Mouse (Mus musculus) kidney, postnatal 14 days (tissue): ENCODE data around the gene A3galt2.

ENCODE experiments used
- DNase-seq: peaks from one replicate; pipeline ENCODE4 v3.0.0; 2022; ENCODE audit warnings: mixed read lengths

The A3galt2 gene

DNA sequence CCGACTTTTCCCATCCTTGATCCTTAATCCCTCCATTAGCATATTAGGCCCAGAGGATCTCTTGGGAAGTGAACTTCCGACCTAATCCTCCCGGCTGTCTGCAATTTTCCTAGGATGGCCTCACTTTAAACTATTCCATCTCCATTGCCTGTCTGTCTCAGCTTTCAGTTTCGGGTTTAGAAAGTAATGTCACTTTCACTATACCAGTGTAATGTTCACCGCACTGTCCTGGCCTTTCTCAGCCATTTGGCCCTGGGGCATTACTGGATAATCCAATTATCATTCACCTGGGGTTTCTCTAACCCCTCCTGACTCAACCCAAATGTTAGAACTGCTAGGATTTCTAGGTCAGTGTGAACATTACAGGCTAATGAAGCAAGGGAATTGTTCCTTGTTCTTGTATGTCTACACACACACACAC, 26.7 kb upstream of the A3galt2 start:
- DNase-seq = no peak

GRCm38 (mm10) chr4:128729033-128729708, 26.0 kb upstream of the A3galt2 start:
- no peak for DNase-seq

DNA sequence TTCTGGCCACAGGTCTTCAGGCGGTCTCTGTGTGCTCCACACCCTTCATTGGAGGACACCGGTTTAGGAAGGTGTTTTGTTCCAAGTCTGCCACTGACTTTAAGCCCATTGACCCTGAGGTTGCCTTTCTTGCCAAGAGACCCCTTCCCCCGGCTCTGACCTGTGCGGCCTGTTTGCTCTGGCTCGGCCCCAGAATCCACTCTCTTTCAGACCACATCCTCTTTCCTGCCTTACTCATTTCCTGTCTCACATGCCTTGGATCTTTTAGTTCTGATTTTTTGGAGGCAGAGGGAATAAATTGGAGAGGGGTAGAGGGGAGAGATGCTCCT, 25.5 kb upstream of the A3galt2 start:
- DNase-seq = peak; percentile 70

GRCm38 (mm10) chr4:128730271-128730670, 24.9 kb upstream of the A3galt2 start:
- no peak for DNase-seq

GRCm38 (mm10) chr4:128732794-128733193, 22.4 kb upstream of the A3galt2 start:
- no peak for DNase-seq

DNA sequence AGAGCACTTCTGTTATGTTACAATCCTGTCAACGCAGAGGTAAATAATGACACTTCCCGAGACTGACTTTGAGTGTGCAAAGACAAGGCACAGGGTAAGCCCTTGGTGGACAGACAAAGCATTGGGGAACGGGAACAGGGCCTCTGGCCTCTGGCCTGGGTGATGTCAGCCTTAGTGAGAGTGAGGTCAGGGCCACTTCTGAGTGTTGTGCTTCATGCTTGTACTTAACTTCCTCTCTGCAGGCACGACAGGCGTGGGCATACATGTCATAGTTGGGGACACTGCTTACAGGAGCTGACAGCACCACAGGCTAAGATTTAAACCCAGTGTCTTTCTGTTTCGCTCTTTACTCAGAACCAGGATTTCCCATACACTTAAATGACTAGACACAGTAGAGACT, 21.7 kb upstream of the A3galt2 start:
- DNase-seq = peak; percentile 43

- peak; percentile 90 for DNase-seq
These were observed 20.9 kb upstream of the A3galt2 start for GRCm38 (mm10) chr4:128734217-128734616.

DNA sequence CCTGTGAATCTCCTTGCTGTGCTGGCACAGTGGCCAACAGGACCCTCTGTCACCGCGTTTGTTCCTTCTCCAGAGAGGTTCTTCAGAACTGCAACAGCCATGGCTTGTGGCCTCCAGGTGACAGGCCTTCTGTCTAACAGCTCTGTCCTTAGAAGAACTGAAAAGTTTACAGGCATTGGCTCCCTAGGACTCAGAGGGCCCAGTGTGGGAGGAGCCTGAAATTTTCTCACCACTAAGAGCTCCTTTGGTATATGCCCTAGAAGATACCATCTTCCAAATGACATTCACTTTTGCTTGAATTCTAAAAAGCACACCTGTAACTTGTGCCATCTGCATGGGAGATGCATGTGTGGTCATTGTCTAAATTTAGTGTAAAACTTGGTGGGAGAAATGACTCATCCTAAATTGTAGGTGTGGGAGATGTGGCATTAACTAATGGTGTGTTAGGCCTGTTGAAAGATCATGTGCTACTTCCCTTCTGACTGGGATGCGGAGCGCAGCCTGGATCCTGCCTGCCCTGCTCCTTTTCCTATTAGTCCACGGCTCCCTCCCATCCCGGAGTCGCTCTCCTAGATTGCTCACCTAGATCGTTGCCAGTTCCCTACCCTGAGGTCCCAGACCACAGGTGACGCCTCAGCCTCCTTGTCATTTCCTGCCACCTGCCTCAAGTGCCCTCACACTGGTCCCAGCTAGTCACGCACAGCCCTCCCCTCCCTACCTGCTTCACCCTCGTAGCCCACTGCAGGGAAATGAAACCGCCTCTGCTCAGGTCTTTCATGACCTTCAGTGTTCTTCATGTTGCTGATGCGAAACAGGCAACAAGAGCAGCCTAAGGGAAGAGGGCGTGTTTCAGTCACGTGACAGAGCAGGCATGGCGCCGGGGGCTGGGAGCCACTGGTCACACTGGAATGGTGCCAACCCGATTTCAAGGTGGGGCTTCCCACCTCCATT, 20.2 kb upstream of the A3galt2 start:
- DNase-seq = peak; percentile 77

- no peak for DNase-seq
These were observed 18.0 kb upstream of the A3galt2 start for GRCm38 (mm10) chr4:128737137-128737589.

GRCm38 (mm10) chr4:128737825-128738610, 17.1 kb upstream of the A3galt2 start:
- DNase-seq = no peak

- no peak for DNase-seq
These were observed 14.3 kb upstream of the A3galt2 start for GRCm38 (mm10) chr4:128740878-128741277.

DNA sequence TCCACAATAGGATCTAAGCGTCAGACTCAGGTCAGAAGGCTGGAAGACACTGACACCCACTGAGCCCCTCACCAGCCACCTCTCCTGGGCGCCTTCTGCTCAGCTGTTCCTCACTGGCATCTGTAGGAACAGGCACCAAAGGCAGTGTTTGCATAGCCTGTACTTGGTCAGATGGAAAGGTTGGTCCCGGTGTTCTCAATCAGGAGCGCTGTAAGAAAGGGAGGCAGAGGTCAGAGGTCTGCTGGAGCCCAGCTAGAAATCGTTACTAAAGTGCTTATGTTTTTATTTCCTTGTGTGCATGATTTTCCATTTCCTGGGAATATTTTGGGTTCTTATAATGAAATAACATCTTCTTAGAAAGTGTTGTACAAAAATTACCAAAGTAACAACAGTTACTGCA, 13.3 kb upstream of the A3galt2 start:
- DNase-seq = no peak

DNA sequence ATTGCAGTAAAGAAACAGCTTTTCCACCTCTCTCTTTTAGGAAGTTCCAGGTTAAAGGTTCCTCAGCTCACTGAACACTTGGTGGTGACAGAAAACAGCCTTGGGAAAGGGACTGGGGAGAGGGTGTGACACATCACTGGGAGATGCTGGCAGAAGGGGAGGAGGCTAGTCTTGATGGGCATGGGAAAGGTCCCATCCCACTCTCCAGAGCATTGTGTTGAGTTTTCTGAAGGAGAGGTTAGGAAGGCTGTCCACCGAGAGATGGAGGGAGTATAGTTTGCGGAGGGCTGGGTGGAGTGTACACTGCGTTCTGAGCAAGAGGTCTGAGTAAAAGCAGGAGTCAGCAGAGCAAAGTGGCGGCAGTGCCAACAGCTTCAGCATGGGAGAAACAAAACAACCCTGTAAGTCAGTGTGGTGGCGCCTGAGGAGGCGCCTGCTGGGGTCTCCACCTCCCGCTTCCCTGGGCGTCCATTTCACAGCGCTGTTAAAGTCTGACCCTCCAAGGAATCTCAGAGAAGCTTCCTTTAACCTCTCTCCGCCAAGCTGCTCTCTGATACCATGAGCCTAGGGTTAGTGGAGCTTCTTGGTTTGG, 12.7 kb upstream of the A3galt2 start:
- no peak for DNase-seq

DNA sequence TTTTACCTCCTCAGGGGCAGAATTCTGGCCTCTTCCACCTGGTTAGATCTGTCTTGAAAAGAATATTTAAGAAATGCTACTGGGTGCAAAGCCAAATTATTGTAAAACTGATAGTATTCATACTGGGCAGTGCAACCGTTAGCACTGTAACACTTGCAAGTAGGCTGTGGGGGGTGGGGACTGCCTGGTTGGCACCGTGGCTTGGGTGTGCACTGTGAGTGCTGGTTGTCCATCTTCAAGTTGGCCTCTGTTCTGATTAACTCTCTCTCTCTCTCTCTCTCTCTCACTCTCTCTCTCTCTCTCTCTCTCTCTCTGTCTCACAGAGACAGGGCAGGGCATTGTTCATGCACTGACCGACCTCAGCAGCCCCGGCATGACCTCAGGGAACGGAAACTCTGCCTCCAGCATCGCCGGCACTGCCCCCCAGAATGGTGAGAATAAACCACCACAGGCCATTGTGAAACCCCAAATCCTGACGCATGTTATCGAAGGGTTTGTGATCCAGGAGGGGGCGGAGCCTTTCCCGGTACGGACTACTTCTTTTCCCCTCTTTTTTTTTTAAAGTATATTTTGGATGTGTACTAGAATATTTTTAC, 12.0 kb upstream of the A3galt2 start:
- no peak for DNase-seq

GRCm38 (mm10) chr4:128745160-128745559, 10.0 kb upstream of the A3galt2 start:
- DNase-seq = no peak

DNA sequence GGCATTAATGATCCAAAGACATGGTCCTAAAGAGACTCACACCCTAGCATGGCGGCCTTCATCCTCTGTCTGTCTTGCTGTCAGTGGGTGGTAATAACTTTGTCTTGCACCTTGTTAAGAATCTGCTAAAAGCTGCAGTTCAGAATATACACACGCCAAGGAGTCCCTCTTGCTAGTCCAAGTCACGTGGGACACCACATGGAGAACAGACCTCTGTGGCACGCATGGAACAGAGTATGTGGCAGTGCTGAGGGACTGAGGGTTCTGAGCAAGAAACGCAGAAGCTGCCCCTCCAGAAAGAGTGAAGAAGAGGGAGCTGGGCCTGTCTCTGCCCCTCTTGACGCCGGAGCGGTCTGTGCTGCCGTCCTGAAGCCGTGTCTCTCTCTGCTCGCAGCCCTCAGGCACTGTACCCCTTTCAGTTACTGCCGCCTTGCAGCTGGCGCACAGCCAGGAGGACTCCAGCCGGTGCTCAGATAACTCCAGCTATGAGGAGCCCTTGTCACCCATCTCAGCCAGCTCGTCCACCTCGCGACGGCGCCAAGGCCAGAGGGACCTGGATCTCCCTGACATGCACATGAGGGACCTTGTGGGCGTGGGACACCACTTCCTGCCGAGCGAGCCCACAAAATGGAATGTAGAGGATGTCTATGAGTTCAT, 7.4 kb upstream of the A3galt2 start:
- no peak for DNase-seq

DNA sequence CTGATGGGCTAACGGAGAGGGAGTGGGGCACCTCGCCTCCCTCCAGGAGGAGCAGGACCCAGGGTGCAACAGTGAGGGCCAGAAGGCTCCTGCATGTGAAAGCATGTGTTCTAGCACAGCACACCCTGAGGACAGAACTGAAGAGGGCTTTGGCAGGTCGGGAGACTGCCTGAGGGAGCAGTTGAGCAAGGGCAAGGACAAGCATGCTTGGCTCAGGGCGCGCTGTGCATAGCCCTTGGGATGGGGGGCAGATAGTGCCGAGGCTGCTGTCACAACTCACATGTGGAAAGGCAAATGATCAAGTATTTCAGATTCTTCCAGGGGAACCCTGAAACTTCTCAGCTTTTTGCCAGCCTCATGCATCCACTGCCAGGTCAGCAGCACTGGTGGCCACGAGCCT, 6.9 kb upstream of the A3galt2 start:
- DNase-seq = no peak

DNA sequence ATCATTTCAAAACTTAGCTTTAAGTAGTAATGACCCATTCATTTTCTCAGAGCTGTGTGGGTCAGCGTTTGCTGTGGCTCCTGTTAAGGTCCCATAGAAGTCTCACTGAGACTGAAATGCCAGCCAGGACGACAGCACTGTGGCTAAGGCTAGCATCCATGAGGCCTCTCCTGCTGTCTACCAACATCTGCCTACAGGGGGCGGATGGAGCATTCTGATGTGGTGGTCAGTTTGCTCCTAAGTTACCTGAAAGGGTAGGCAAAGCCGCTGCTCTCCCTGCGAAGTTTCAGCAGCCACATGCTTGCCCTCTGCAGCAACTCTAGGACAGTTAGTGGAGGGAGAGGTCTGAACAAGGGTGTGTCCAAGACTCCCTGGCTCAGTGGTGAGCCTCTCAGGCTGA, 4.2 kb upstream of the A3galt2 start:
- no peak for DNase-seq

DNA sequence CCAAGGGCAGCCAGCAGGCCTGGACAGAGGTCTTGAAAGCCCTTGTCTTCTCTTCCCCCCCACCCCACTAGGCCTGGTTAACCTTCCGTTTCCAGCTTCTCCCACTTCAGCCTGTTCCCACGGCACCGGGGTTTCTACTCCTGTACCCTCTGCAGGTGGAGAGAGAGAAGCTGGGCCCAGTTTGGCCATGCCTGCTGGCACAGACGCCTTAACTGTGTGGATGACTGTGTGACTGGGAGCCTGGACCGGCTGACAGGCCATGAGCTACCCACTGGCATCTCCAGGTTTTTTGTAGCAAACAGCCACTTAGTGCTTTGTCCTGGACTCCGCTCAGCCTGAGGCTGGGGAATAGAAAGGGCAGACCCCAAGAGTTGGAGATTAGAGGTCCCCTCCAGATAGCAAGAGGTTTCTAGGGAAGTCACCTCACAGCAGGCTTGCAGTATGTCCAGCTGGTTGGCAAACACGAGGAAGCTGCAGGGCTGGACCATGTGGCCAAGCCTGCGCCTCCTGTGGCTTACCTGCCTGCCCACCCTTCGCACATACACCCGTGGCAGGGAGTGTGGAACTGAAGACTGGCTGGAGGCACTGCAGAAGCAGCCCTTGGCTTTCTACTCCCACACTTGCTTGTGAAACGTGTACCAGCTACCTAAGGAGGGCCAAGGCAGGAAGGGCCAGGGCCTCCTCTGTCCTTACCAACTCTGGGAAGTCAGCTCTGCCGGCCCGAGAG, 3.0 kb upstream of the A3galt2 start:
- no peak for DNase-seq

DNA sequence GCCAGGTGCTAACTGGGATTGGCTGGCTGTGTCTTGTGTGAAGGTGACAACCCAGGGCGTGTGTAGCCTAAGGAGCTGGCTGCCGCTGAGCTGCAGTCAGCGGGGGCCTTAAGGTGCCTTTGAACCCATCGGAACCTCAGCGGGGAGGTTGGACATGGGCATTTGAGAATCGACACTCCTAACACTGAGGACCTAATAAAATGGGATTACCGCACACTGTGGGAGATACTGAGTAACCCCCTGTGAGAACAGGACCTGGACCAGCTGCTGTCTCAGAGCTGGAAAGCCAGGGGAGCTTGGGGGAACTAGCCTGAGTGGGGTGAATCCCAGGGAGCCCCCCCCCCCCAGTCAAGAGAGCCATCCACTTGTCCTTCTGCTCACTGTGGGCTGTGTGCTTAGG, 1.6 kb upstream of the A3galt2 start:
- DNase-seq = no peak

DNA sequence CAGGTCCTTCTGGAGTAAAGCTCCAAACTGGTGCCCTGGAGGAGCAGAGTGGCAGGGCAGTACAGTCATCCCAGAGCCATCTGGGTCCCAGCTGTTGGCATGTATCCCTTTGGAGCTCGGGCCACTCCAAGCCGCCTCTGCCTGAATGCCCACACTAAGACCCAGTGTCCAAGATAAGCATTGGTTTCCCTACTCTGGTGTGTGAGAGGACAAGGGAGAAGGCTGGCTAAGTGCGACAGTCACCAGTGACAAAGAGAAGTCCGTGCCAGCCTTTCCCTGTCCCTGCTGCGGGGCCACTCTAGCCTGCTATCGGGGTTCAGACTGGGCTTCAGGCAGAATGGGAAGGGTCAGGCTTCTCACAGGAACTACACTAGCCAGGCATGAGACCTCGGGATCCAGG, 736 bp downstream of the A3galt2 start:
- DNase-seq = no peak
